29 mouse cellular contexts compared by ENCODE assay signal in the genomic region with DNA sequence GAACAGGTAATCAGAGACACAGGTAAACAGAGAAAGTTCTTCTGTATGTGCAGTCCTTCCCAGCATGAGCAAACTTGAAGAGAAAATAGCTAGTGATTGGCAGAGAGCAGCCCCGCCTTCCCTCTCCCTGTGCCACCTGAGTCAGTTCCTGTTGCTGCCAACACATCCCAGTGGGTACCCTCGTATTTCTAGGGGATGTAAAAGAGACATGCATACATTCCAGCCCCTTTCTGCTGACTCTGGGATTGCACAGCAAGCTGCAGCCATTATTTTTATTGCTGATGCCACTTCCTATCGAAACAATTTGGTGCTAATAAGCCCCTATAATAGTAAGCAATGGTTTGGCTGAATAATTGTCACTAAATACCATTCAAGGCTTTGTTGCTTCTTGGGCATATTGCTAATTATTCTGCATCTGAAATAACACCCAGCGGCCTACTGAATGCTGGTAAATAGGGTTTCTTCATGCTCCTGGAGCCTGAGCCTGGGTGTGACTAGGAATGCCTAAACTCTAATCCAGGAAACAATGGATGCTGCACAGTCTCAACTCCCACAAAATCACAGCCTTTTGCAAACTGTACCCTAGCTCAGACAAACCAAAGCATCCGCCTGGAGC.
DNase-seq lines count a peak whose midpoint lies in the region; ATAC-seq lines count a peak whose summit lies in the region.
"Had no signal": no experiment of that assay in that cellular context is flagged by ENCODE, and none has a peak within 500 bp of the region (broad histone marks: within the 10 kb centered on the region; RNA-seq: fewer than 3 reads in every experiment).

No protein-coding gene starts in this region.

- ATAC-seq in hindbrain, embryonic 15.5 days (ENCODE audit: low FRiP score, low read depth), result 0 out of 2 replicates have a peak, but pooled peaks have one; percentile 15
- ATAC-seq in hindbrain, embryonic 11.5 days (ENCODE audit: low FRiP score), result no peak
- peak; percentile 28; the same call in 1 of the 2 replicates for ATAC-seq in neural tube, embryonic 14.5 days (ENCODE audit: low read depth)
- no peak for ATAC-seq in midbrain, embryonic 13.5 days
- ATAC-seq: intestine, embryonic 16.5 days; liver, embryonic 12.5 days; liver, postnatal 0 days had no signal

- H3K4me2 ChIP-seq in hindbrain, embryonic 15.5 days, result no peak overlapping the region
- H3K4me2 ChIP-seq in hindbrain, embryonic 11.5 days (replicated peaks; ENCODE audit: low read depth, low read length), result no peak overlapping the region
- H3K4me2 ChIP-seq in neural tube, embryonic 14.5 days (ENCODE audit: low read depth, low read length), result no peak overlapping the region
- H3K4me2 ChIP-seq in midbrain, embryonic 13.5 days (replicated peaks), result no peak overlapping the region
- H3K4me2 ChIP-seq: heart, embryonic 13.5 days; hindbrain, embryonic 12.5 days; liver, embryonic 12.5 days; midbrain, embryonic 11.5 days had no signal

- H3K27me3 ChIP-seq in hindbrain, embryonic 15.5 days, result no peaks in the 10 kb centered on the region
- H3K27me3 ChIP-seq in hindbrain, embryonic 11.5 days (ENCODE audit: control insufficient read depth, insufficient read depth, low read length), result no peaks in the 10 kb centered on the region
- no peaks in the 10 kb centered on the region for H3K27me3 ChIP-seq in neural tube, embryonic 14.5 days (ENCODE audit: control insufficient read depth, insufficient read depth, low read length)
- no peaks in the 10 kb centered on the region for H3K27me3 ChIP-seq in midbrain, embryonic 13.5 days
- H3K27me3 ChIP-seq: heart, embryonic 13.5 days; hindbrain, embryonic 12.5 days; liver, embryonic 12.5 days had no signal

- H3K4me1 ChIP-seq in hindbrain, embryonic 15.5 days (replicated peaks), result no peaks in the 10 kb centered on the region
- no peaks in the 10 kb centered on the region for H3K4me1 ChIP-seq in hindbrain, embryonic 11.5 days (replicated peaks; ENCODE audit: control insufficient read depth, insufficient read depth, low read length)
- no peaks in the 10 kb centered on the region for H3K4me1 ChIP-seq in neural tube, embryonic 14.5 days (ENCODE audit: control insufficient read depth, insufficient read depth, low read length)
- H3K4me1 ChIP-seq in midbrain, embryonic 13.5 days (replicated peaks), result no peaks in the 10 kb centered on the region
- H3K4me1 ChIP-seq: heart, embryonic 13.5 days; hindbrain, embryonic 12.5 days; liver, embryonic 12.5 days had no signal

- no peaks in the 10 kb centered on the region for H3K9me3 ChIP-seq in hindbrain, embryonic 15.5 days
- no peaks in the 10 kb centered on the region for H3K9me3 ChIP-seq in hindbrain, embryonic 11.5 days (ENCODE audit: control insufficient read depth, low read length)
- H3K9me3 ChIP-seq in neural tube, embryonic 14.5 days (ENCODE audit: control insufficient read depth, low read length), result no peaks in the 10 kb centered on the region
- H3K9me3 ChIP-seq in midbrain, embryonic 13.5 days, result no peaks in the 10 kb centered on the region
- H3K9me3 ChIP-seq: heart, embryonic 13.5 days; hindbrain, embryonic 12.5 days; liver, embryonic 12.5 days had no signal

- H3K9ac ChIP-seq in hindbrain, embryonic 15.5 days, result no peak overlapping the region
- H3K9ac ChIP-seq in hindbrain, embryonic 11.5 days (ENCODE audit: low read depth, low read length), result no peak overlapping the region
- H3K9ac ChIP-seq in neural tube, embryonic 14.5 days (replicated peaks; ENCODE audit: low read depth, low read length), result no peak overlapping the region
- no peak overlapping the region for H3K9ac ChIP-seq in midbrain, embryonic 13.5 days (replicated peaks)
- H3K9ac ChIP-seq: heart, embryonic 13.5 days; hindbrain, embryonic 12.5 days; liver, embryonic 12.5 days; liver, postnatal 0 days had no signal

- no peak overlapping the region for H3K27ac ChIP-seq in hindbrain, embryonic 15.5 days (replicated peaks)
- no peak overlapping the region for H3K27ac ChIP-seq in hindbrain, embryonic 11.5 days (ENCODE audit: low read depth, low read length)
- H3K27ac ChIP-seq in neural tube, embryonic 14.5 days (ENCODE audit: low read depth, low read length), result no peak overlapping the region
- no peak overlapping the region for H3K27ac ChIP-seq in midbrain, embryonic 13.5 days
- H3K27ac ChIP-seq: heart, embryonic 13.5 days; hindbrain, embryonic 12.5 days; liver, embryonic 12.5 days had no signal

- no peaks in the 10 kb centered on the region for H3K36me3 ChIP-seq in hindbrain, embryonic 15.5 days
- H3K36me3 ChIP-seq in hindbrain, embryonic 11.5 days (ENCODE audit: control insufficient read depth, insufficient read depth, low read length), result no peaks in the 10 kb centered on the region
- no peaks in the 10 kb centered on the region for H3K36me3 ChIP-seq in neural tube, embryonic 14.5 days (ENCODE audit: control insufficient read depth, insufficient read depth, low read length)
- H3K36me3 ChIP-seq in midbrain, embryonic 13.5 days, result no peaks in the 10 kb centered on the region
- H3K36me3 ChIP-seq: heart, embryonic 13.5 days; hindbrain, embryonic 12.5 days; liver, embryonic 12.5 days had no signal

- WGBS in hindbrain, embryonic 15.5 days, result 69% methylated on average over 5 of the region's 5 CpGs
- 76% methylated on average over 5 of the region's 5 CpGs for WGBS in hindbrain, embryonic 11.5 days
- WGBS in neural tube, embryonic 14.5 days, result 53% methylated on average over 5 of the region's 5 CpGs
- 68% methylated on average over 5 of the region's 5 CpGs for WGBS in midbrain, embryonic 13.5 days

- no peak for DNase-seq in hindbrain, embryonic 11.5 days (ENCODE audit: low spot score)
- peak; percentile 64 for DNase-seq in R1 (ENCODE audit: low read depth, low spot score)
- peak; percentile 77 for DNase-seq in brain, adult 2 months (ENCODE audit: low read depth, low spot score)
- no peak for DNase-seq in urinary bladder, postnatal 14 days (ENCODE audit: low spot score)
- DNase-seq in thymus, postnatal 36 days, result no peak
- DNase-seq: adrenal gland, postnatal 25 days; B cell, adult 2 months; cerebellum, adult 8-10 months; cerebellum, postnatal 36 days; gastrocnemius, postnatal 10 days; heart, postnatal 14 days; kidney, adult 9 months; kidney, postnatal 14 days; left cerebral cortex, postnatal 4 days; liver, postnatal 0 days; lung, postnatal 36 days; right cerebral cortex, adult 18-20 months; spleen, adult 18-20 months; thymus, adult 2 months; thymus, postnatal 4 days had no signal

- no peak overlapping the region for H3K4me3 ChIP-seq in hindbrain, embryonic 15.5 days
- H3K4me3 ChIP-seq in hindbrain, embryonic 11.5 days (ENCODE audit: low read depth, low read length), result no peak overlapping the region
- H3K4me3 ChIP-seq in neural tube, embryonic 14.5 days (ENCODE audit: low read depth, low read length), result no peak overlapping the region
- no peak overlapping the region for H3K4me3 ChIP-seq in midbrain, embryonic 13.5 days (replicated peaks)
- H3K4me3 ChIP-seq: heart, embryonic 13.5 days; hindbrain, embryonic 12.5 days; liver, embryonic 12.5 days; myocyte had no signal

Comparison
In these comparisons a context has a peak if more than half of its experiments do, and no peak if none do; other contexts are left out.
1. ATAC-seq: peak in hindbrain, embryonic 15.5 days (single experiment) and neural tube, embryonic 14.5 days (single experiment); none in hindbrain, embryonic 11.5 days (single experiment) and midbrain, embryonic 13.5 days (single experiment).
2. DNase-seq: peak in R1 (single experiment) and brain, adult 2 months (single experiment); none in hindbrain, embryonic 11.5 days (single experiment), urinary bladder, postnatal 14 days (single experiment) and thymus, postnatal 36 days (0 of 2).